Mouse (Mus musculus): ENCODE measurements around the gene Chmp1a. TPM values are rescaled to one million over a fixed set of nuclear protein-coding genes. Genes with fewer than 3 reads are reported as not detected.
A peak's percentile ranks its signal among the peaks of the same experiment; 100 is the strongest.

Chmp1a gene
- polyA plus RNA-seq, 1 experiment = 64.1 TPM

GRCm38 (mm10) chr8:123244382-123244781 is 31.8 kb upstream of the Chmp1a start:
- Histone ChIP-seq H3K9ac (ENCODE audit: low read depth, poor library complexity, severe bottlenecking) (no peak overlapping the region), H3K4me3 (ENCODE audit: low read depth, low read length) (no peak overlapping the region), H3K9me3 (replicated peaks; ENCODE audit: control insufficient read depth, insufficient read depth, low read length, poor library complexity, severe bottlenecking) (no peaks in the 10 kb centered on the region), H3K27ac (ENCODE audit: insufficient read depth, low read length) (no peak overlapping the region), H3K36me3 (ENCODE audit: control insufficient read depth, insufficient read depth, low read length, poor library complexity, severe bottlenecking) (no peaks in the 10 kb centered on the region), H3K27me3 (ENCODE audit: control insufficient read depth, insufficient read depth, low read length, poor library complexity, severe bottlenecking) (no peaks in the 10 kb centered on the region), H3K4me1 (ENCODE audit: control insufficient read depth, insufficient read depth, low read length) (no peaks in the 10 kb centered on the region)
- TF ChIP-seq EP300 (IDR thresholded peaks at IDR 0.05; ENCODE audit: insufficient read depth, low read depth, low read length) = no peak
- no peak for TF ChIP-seq CTCF (IDR thresholded peaks at IDR 0.05; ENCODE audit: low read depth, low read length)
- no peak for TF ChIP-seq POLR2A (IDR thresholded peaks at IDR 0.05; ENCODE audit: insufficient read depth, low read length)

- no peaks in the 10 kb centered on the region for H3K36me3 ChIP-seq (ENCODE audit: control insufficient read depth, insufficient read depth, low read length, poor library complexity, severe bottlenecking)
- no peaks in the 10 kb centered on the region for H3K27me3 ChIP-seq (ENCODE audit: control insufficient read depth, insufficient read depth, low read length, poor library complexity, severe bottlenecking)
- no peak overlapping the region for H3K9ac ChIP-seq (ENCODE audit: low read depth, poor library complexity, severe bottlenecking)
- TF ChIP-seq CTCF (IDR thresholded peaks at IDR 0.05; ENCODE audit: low read depth, low read length) = peak; percentile 36
- no peak for TF ChIP-seq POLR2A (IDR thresholded peaks at IDR 0.05; ENCODE audit: insufficient read depth, low read length)
- TF ChIP-seq EP300 (IDR thresholded peaks at IDR 0.05; ENCODE audit: insufficient read depth, low read depth, low read length) = no peak
- H3K4me1 ChIP-seq (ENCODE audit: control insufficient read depth, insufficient read depth, low read length) = no peaks in the 10 kb centered on the region
- no peak overlapping the region for H3K27ac ChIP-seq (ENCODE audit: insufficient read depth, low read length)
- no peak overlapping the region for H3K4me3 ChIP-seq (ENCODE audit: low read depth, low read length)
- H3K9me3 ChIP-seq (replicated peaks; ENCODE audit: control insufficient read depth, insufficient read depth, low read length, poor library complexity, severe bottlenecking) = no peaks in the 10 kb centered on the region
Measured at GRCm38 (mm10) chr8:123243053-123243452, 30.5 kb upstream of the Chmp1a start.

GRCm38 (mm10) chr8:123242107-123242923 is 29.8 kb upstream of the Chmp1a start:
- Histone ChIP-seq H3K9me3 (replicated peaks; ENCODE audit: control insufficient read depth, insufficient read depth, low read length, poor library complexity, severe bottlenecking) (no peaks in the 10 kb centered on the region), H3K9ac (ENCODE audit: low read depth, poor library complexity, severe bottlenecking) (no peak overlapping the region), H3K27ac (ENCODE audit: insufficient read depth, low read length) (no peak overlapping the region), H3K27me3 (ENCODE audit: control insufficient read depth, insufficient read depth, low read length, poor library complexity, severe bottlenecking) (no peaks in the 10 kb centered on the region), H3K36me3 (ENCODE audit: control insufficient read depth, insufficient read depth, low read length, poor library complexity, severe bottlenecking) (no peaks in the 10 kb centered on the region), H3K4me1 (ENCODE audit: control insufficient read depth, insufficient read depth, low read length) (no peaks in the 10 kb centered on the region), H3K4me3 (ENCODE audit: low read depth, low read length) (no peak overlapping the region)
- TF ChIP-seq EP300 (IDR thresholded peaks at IDR 0.05; ENCODE audit: insufficient read depth, low read depth, low read length) (no peak), POLR2A (IDR thresholded peaks at IDR 0.05; ENCODE audit: insufficient read depth, low read length) (no peak), CTCF (IDR thresholded peaks at IDR 0.05; ENCODE audit: low read depth, low read length) (no peak)

DNA sequence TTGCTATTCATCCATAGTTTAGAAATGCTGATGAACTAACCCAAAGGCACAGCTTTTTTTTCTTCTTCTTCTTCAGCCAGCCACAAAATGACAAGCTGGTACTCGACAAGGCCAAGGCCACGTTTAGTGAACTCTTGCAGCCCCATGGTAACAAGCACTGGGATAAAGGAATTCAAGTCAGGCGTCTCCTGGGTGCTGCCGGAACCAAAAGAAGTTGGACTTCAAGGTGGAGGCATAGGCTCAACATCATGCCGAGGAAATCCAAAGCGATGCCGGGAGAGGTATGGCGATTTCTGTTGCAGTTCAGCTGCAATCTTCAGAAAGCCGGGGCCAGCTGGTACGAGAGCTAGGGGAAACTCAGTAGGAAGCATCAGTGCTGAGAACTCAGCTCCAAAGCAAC is 26.8 kb upstream of the Chmp1a start:
- Histone ChIP-seq H3K9ac (ENCODE audit: low read depth, poor library complexity, severe bottlenecking) (no peak overlapping the region), H3K4me3 (ENCODE audit: low read depth, low read length) (no peak overlapping the region), H3K9me3 (replicated peaks; ENCODE audit: control insufficient read depth, insufficient read depth, low read length, poor library complexity, severe bottlenecking) (no peaks in the 10 kb centered on the region), H3K4me1 (ENCODE audit: control insufficient read depth, insufficient read depth, low read length) (no peaks in the 10 kb centered on the region), H3K27me3 (ENCODE audit: control insufficient read depth, insufficient read depth, low read length, poor library complexity, severe bottlenecking) (no peaks in the 10 kb centered on the region), H3K36me3 (ENCODE audit: control insufficient read depth, insufficient read depth, low read length, poor library complexity, severe bottlenecking) (no peaks in the 10 kb centered on the region), H3K27ac (ENCODE audit: insufficient read depth, low read length) (no peak overlapping the region)
- TF ChIP-seq CTCF (IDR thresholded peaks at IDR 0.05; ENCODE audit: low read depth, low read length) (no peak), EP300 (IDR thresholded peaks at IDR 0.05; ENCODE audit: insufficient read depth, low read depth, low read length) (no peak), POLR2A (IDR thresholded peaks at IDR 0.05; ENCODE audit: insufficient read depth, low read length) (no peak)

DNA sequence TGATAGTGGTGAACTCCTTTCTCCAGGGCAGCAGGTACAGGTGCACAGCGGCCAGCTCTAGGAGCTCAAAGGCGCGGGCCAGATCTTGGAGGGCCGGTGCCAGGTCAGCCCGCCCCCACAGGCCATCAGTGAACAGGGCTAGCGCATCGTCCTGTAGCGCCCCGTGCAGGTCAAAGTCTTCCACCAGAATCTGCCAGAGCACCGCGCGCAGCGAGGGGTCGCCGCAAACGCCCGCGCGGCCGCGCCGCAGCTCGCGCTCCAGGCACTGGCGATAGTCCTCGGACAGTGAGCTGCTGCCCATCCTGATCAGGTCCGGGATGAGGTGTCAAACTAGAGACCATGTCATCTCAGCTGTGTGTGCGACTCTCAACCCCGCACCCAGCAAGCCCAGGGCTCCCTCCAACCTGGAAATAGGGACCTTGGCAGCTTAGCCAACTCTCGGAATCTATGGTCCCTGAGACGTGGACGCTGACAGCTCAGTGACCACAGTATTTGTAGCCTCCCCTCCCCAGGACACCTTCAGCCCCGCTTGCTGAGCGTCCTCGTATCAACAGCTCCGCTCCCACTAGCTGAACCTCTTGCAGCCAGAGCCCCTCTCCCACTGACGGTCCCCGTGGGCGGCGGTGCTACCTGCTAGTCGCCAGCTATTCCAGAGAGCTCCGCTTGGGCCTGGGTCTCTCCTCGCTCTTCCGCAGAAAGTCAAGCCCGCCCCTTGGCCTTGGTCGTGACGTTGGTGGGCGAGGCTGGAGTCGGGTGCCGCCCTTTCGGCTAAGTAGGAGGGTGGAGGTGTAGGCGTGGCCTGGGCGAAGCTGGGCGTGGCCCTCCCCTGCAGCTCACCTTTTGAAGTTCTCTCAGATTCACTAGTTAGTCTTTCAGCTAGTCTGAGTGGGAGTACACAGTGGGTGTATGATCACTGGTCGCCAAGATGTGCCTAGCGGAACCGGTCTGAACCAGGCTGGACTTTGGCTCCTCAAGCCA is 23.2 kb upstream of the Chmp1a start, which contains the start of gene Spata2l:
Spata2l (minus strand) TSS at position 714 of the 978 bp plus-strand sequence.
- H3K36me3 ChIP-seq (ENCODE audit: control insufficient read depth, insufficient read depth, low read length, poor library complexity, severe bottlenecking) = no peaks in the 10 kb centered on the region
- H3K27ac ChIP-seq (ENCODE audit: insufficient read depth, low read length) = no peak within 1 kb of the TSS
- H3K4me3 ChIP-seq (ENCODE audit: low read depth, low read length) = peak within 1 kb of the TSS; percentile 61
- no peaks in the 10 kb centered on the region for H3K4me1 ChIP-seq (ENCODE audit: control insufficient read depth, insufficient read depth, low read length)
- H3K9ac ChIP-seq (ENCODE audit: low read depth, poor library complexity, severe bottlenecking) = peak within 1 kb of the TSS; percentile 16; the same call in 1 of the 2 replicates
- no peak for TF ChIP-seq EP300 (IDR thresholded peaks at IDR 0.05; ENCODE audit: insufficient read depth, low read depth, low read length)
- no peak for TF ChIP-seq POLR2A (IDR thresholded peaks at IDR 0.05; ENCODE audit: insufficient read depth, low read length)
- TF ChIP-seq CTCF (IDR thresholded peaks at IDR 0.05; ENCODE audit: low read depth, low read length) = peak; percentile 22
- H3K9me3 ChIP-seq (replicated peaks; ENCODE audit: control insufficient read depth, insufficient read depth, low read length, poor library complexity, severe bottlenecking) = no peaks in the 10 kb centered on the region
- no peaks in the 10 kb centered on the region for H3K27me3 ChIP-seq (ENCODE audit: control insufficient read depth, insufficient read depth, low read length, poor library complexity, severe bottlenecking)

All from ES-Bruce4 (cell line).